Comparison of ENCODE assay signal across 19 mouse cellular contexts in the genomic region with DNA sequence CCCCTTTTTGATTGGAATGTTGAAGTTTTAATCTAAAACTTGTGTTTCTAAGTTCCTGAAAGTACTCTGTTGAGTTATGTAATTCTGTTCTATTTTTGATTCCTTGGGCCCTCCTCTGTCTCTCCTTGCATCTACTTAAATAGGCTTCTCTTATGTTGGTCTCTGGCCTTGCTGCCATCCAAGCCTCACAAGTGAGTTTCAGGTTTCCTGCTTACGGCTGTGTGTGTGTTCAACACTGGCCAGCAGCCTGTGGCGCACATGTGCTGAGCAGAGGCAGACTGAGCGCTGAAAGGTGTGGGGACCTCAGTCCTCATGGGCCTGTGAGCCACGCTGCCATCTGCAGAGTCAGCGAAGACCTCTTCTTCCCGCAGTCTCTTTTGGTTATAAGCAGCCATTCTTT. TPM values are rescaled to one million over a fixed set of nuclear protein-coding genes. Genes with fewer than 3 reads are reported as not detected.
DNase-seq lines count a peak whose midpoint lies in the region; ATAC-seq lines count a peak whose summit lies in the region.
"Had no signal": no experiment of that assay in that cellular context is flagged by ENCODE, and none has a peak within 500 bp of the region (broad histone marks: within the 10 kb centered on the region; RNA-seq: fewer than 3 reads in every experiment).

No protein-coding gene starts in this region.

- peak; percentile 31; the same call in 1 of the 2 replicates for ATAC-seq in megakaryocyte progenitor cell, adult 5-6 weeks (replicated peaks; ENCODE audit: poor library complexity)
- ATAC-seq in liver, embryonic 12.5 days: no peak
- ATAC-seq: intestine, embryonic 16.5 days had no signal

- no peak overlapping the region for H3K27ac ChIP-seq in embryonic facial prominence, embryonic 10.5 days (replicated peaks)
- H3K27ac ChIP-seq in liver, embryonic 12.5 days: no peak overlapping the region
- H3K27ac ChIP-seq: hindbrain, embryonic 13.5 days; kidney, postnatal 0 days; limb, embryonic 15.5 days; neural tube, embryonic 13.5 days; stomach, embryonic 15.5 days had no signal

- peak; percentile 83 for DNase-seq in heart, adult 11 months
- DNase-seq in heart, postnatal 14 days: no peak
- DNase-seq in embryonic facial prominence, embryonic 10.5 days (ENCODE audit: low spot score): peak; percentile 25
- peak; percentile 19 for DNase-seq in fibroblast of lung, adult 2 months (ENCODE audit: low read depth)
- no peak for DNase-seq in cerebellum, adult 18-20 months
- DNase-seq: cerebellum, postnatal 25 days; lung, adult 18-20 months; thymus, adult 2 months had no signal

- no peaks in the 10 kb centered on the region for H3K9me3 ChIP-seq in embryonic facial prominence, embryonic 10.5 days
- no peaks in the 10 kb centered on the region for H3K9me3 ChIP-seq in liver, embryonic 12.5 days (replicated peaks)
- H3K9me3 ChIP-seq: hindbrain, embryonic 13.5 days; limb, embryonic 15.5 days; neural tube, embryonic 13.5 days; stomach, embryonic 15.5 days had no signal

- H3K36me3 ChIP-seq in embryonic facial prominence, embryonic 10.5 days (replicated peaks): peaks cover 27% of the 10 kb centered on the region
- peaks cover 18% of the 10 kb centered on the region for H3K36me3 ChIP-seq in liver, embryonic 12.5 days

- intact Hi-C loops in heart, postnatal 14 days (cut with DNase I): no loop called here

- no peak overlapping the region for H3K4me2 ChIP-seq in liver, embryonic 12.5 days
- H3K4me2 ChIP-seq: hindbrain, embryonic 13.5 days; limb, embryonic 15.5 days; neural tube, embryonic 13.5 days; stomach, embryonic 15.5 days had no signal

- peaks cover 3% of the 10 kb centered on the region; the same call in 1 of the 2 replicates for H3K4me1 ChIP-seq in embryonic facial prominence, embryonic 10.5 days
- H3K4me1 ChIP-seq in liver, embryonic 12.5 days: no peaks in the 10 kb centered on the region
- H3K4me1 ChIP-seq: hindbrain, embryonic 13.5 days; neural tube, embryonic 13.5 days; stomach, embryonic 15.5 days had no signal

- no peak overlapping the region for H3K4me3 ChIP-seq in embryonic facial prominence, embryonic 10.5 days
- no peak overlapping the region for H3K4me3 ChIP-seq in liver, embryonic 12.5 days
- H3K4me3 ChIP-seq: hindbrain, embryonic 13.5 days; limb, embryonic 15.5 days; neural tube, embryonic 13.5 days; stomach, embryonic 15.5 days had no signal

- no peaks in the 10 kb centered on the region for H3K27me3 ChIP-seq in embryonic facial prominence, embryonic 10.5 days (replicated peaks; ENCODE audit: low read depth, poor library complexity, severe bottlenecking)
- no peaks in the 10 kb centered on the region for H3K27me3 ChIP-seq in liver, embryonic 12.5 days (replicated peaks)
- H3K27me3 ChIP-seq: hindbrain, embryonic 13.5 days; limb, embryonic 15.5 days; neural tube, embryonic 13.5 days; stomach, embryonic 15.5 days had no signal

- WGBS in embryonic facial prominence, embryonic 10.5 days: 80% methylated on average over 6 of the region's 6 CpGs
- WGBS in liver, embryonic 12.5 days (ENCODE audit: insufficient replicate concordance): 86% methylated on average over 6 of the region's 6 CpGs

- H3K9ac ChIP-seq in liver, embryonic 12.5 days: no peak overlapping the region
- H3K9ac ChIP-seq: hindbrain, embryonic 13.5 days; limb, embryonic 15.5 days; neural tube, embryonic 13.5 days; stomach, embryonic 15.5 days had no signal

RNA-seq across cellular contexts. Expression of a gene that starts 38.5 kb away (rescaled TPM):
- 10 to 100 TPM; 12.0 to 13.8 TPM for total RNA-seq in heart, postnatal 14 days (2021)
- 19.5 and 19.9 TPM in 2 replicates for polyA plus RNA-seq in embryonic facial prominence, embryonic 10.5 days (2016; fragmentation: Nextera tagmentation; extraction: Ambion mirVana)
- total RNA-seq in megakaryocyte progenitor cell, adult 5-6 weeks (2015): 43.3 and 46.6 TPM in 2 replicates
- total RNA-seq in megakaryocyte progenitor cell, adult 5-6 weeks (2017): 23.2 and 37.2 TPM in 2 replicates
- 8.3 and 9.5 TPM in 2 replicates for polyA plus RNA-seq in liver, embryonic 12.5 days (2016; fragmentation: Nextera tagmentation; extraction: Ambion mirVana)

RNA-seq across cellular contexts. Expression of a gene that starts 57.6 kb away (rescaled TPM):
- under 1 TPM; 0.12 to 0.15 TPM for total RNA-seq in heart, postnatal 14 days (2021)
- polyA plus RNA-seq in embryonic facial prominence, embryonic 10.5 days (2016; fragmentation: Nextera tagmentation; extraction: Ambion mirVana): 0.22 and 0.24 TPM in 2 replicates
- not detected in 2 replicates for total RNA-seq in megakaryocyte progenitor cell, adult 5-6 weeks (2015)
- total RNA-seq in megakaryocyte progenitor cell, adult 5-6 weeks (2017): not detected in 2 replicates
- polyA plus RNA-seq in liver, embryonic 12.5 days (2016; fragmentation: Nextera tagmentation; extraction: Ambion mirVana): not detected in 2 replicates
- total RNA-seq: ES-E14; layer of hippocampus, adult 18-20 months; monocyte, adult 5-6 weeks had no signal

Comparison
In these comparisons a context has a peak if more than half of its experiments do, and no peak if none do; other contexts are left out.
1. DNase-seq: peak in heart, adult 11 months (single experiment), embryonic facial prominence, embryonic 10.5 days (single experiment) and fibroblast of lung, adult 2 months (single experiment); none in heart, postnatal 14 days (0 of 2) and cerebellum, adult 18-20 months (0 of 2).